Mouse (Mus musculus) stomach, postnatal 0 days (tissue): Measurements from ENCODE around the gene Ccdc148.

Experiments used
- CTCF ChIP-seq: IDR thresholded peaks from 2 replicates; pipeline ENCODE4 v1.5.1; 2016; ENCODE audit warnings: antibody characterized with exemption, low read depth, mild to moderate bottlenecking, moderate library complexity
- EP300 ChIP-seq: optimal IDR thresholded peaks from 2 replicates; pipeline ENCODE3; 2016; ENCODE audit warnings: antibody characterized with exemption

- TF ChIP-seq EP300 (peak; percentile 69), CTCF (no peak)
Observed at GRCm38 (mm10) chr2:58828910-58829600, 331.4 kb downstream of the Ccdc148 start.
